8 mouse cellular contexts compared by ENCODE assay signal in the genomic region with DNA sequence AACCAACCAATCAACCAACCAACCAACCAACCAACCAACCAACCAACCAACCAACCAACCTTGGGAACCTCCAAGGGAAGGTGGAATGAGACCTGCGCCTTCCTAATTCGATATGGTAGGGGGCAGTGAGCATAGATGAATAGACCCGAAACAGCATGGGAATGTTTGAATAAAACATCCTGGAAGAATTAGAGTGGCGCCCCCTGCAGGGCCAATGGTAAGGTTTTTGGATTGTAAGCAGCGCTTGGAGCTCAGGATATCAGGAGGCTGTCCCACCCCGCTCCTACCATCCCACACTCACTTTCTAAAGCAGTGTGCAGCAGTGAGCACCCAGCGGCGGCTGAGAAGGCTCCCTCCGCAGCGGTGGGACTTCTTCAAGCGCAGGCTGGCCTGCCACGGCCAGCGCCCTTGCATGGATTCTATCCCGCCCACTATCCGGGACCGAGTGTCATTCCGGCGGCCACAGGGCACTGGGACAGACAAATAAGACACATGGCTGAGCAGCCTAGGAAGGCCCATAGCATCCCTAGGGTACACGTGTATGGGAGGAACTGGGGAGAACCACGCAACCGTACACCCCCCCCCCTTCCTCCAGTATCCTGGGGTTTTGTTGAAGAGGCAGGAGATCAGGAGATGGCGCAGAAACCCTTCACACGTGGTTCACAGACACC. TPM values are rescaled to one million over a fixed set of nuclear protein-coding genes. Genes with fewer than 3 reads are reported as not detected.
DNase-seq lines count a peak whose midpoint lies in the region; ATAC-seq lines count a peak whose summit lies in the region.

No protein-coding gene starts in this region.

- H3K9me3 ChIP-seq in heart, embryonic 12.5 days (replicated peaks) = no peaks in the 10 kb centered on the region
- H3K9me3 ChIP-seq in intestine, embryonic 15.5 days = no peaks in the 10 kb centered on the region
- H3K9me3 ChIP-seq in midbrain, embryonic 15.5 days = no peaks in the 10 kb centered on the region

- 0 out of 2 replicates have a peak, but pooled peaks have one; percentile 33 for ATAC-seq in heart, embryonic 12.5 days (ENCODE audit: insufficient number of reproducible peaks, low FRiP score)
- ATAC-seq in intestine, embryonic 15.5 days = peak; percentile 44
- ATAC-seq in midbrain, embryonic 15.5 days (replicated peaks) = peak; percentile 50; the same call in 1 of the 2 replicates

- H3K27me3 ChIP-seq in heart, embryonic 12.5 days (replicated peaks) = peaks cover 10% of the 10 kb centered on the region; the same call in 1 of the 2 replicates
- no peaks in the 10 kb centered on the region for H3K27me3 ChIP-seq in intestine, embryonic 15.5 days (replicated peaks)
- H3K27me3 ChIP-seq in midbrain, embryonic 15.5 days (replicated peaks) = no peaks in the 10 kb centered on the region

- 0 out of 2 replicates have a peak, but pooled peaks cover 7% of the 10 kb centered on the region for H3K4me1 ChIP-seq in heart, embryonic 12.5 days (replicated peaks)
- no peaks in the 10 kb centered on the region for H3K4me1 ChIP-seq in intestine, embryonic 15.5 days (replicated peaks)
- no peaks in the 10 kb centered on the region for H3K4me1 ChIP-seq in midbrain, embryonic 15.5 days

- DNase-seq in heart, postnatal 10 days = no peak
- DNase-seq in ZHBTc4 (ENCODE audit: low read depth, low spot score) = peak; percentile 85
- DNase-seq in thymus, adult 18-20 months = no peak
- no peak for DNase-seq in T-cell, adult 2 months (ENCODE audit: low spot score)
- no peak for DNase-seq in left cerebral cortex, postnatal 36 days (ENCODE audit: low spot score in 2 of 2)

- 43% methylated on average over 23 of the region's 23 CpGs for WGBS in heart, embryonic 12.5 days
- 49% methylated on average over 23 of the region's 23 CpGs for WGBS in intestine, embryonic 15.5 days
- 47% methylated on average over 23 of the region's 23 CpGs for WGBS in midbrain, embryonic 15.5 days

- H3K4me2 ChIP-seq in heart, embryonic 12.5 days = peak overlapping the region; percentile 49
- H3K4me2 ChIP-seq in intestine, embryonic 15.5 days (replicated peaks) = peak overlapping the region; percentile 51
- 0 out of 2 replicates have a peak overlapping the region, but pooled peaks have one; percentile 12 for H3K4me2 ChIP-seq in midbrain, embryonic 15.5 days

- H3K27ac ChIP-seq in heart, embryonic 12.5 days (ENCODE audit: poor library complexity, severe bottlenecking) = no peak overlapping the region
- no peak overlapping the region for H3K27ac ChIP-seq in intestine, embryonic 15.5 days
- H3K27ac ChIP-seq in midbrain, embryonic 15.5 days = no peak overlapping the region

- H3K36me3 ChIP-seq in heart, embryonic 12.5 days = no peaks in the 10 kb centered on the region
- H3K36me3 ChIP-seq in intestine, embryonic 15.5 days = no peaks in the 10 kb centered on the region
- H3K36me3 ChIP-seq in midbrain, embryonic 15.5 days (replicated peaks) = no peaks in the 10 kb centered on the region

- no peak overlapping the region for H3K4me3 ChIP-seq in heart, embryonic 12.5 days
- H3K4me3 ChIP-seq in intestine, embryonic 15.5 days (replicated peaks) = no peak overlapping the region
- no peak overlapping the region for H3K4me3 ChIP-seq in midbrain, embryonic 15.5 days

- intact Hi-C loops in heart, postnatal 10 days (cut with DNase I) = loop anchor here (2.0 kb wide), 1 partner anchor 68 kb away; no protein-coding TSS in a partner anchor
- intact Hi-C loops in left cerebral cortex, postnatal 36 days (cut with DNase I) = no loop called here

- no peak overlapping the region for H3K9ac ChIP-seq in heart, embryonic 12.5 days
- no peak overlapping the region for H3K9ac ChIP-seq in intestine, embryonic 15.5 days
- no peak overlapping the region for H3K9ac ChIP-seq in midbrain, embryonic 15.5 days

RNA-seq across cellular contexts. Expression of a gene that starts 0.4 kb away (rescaled TPM):
- not detected in 2 replicates for polyA plus RNA-seq in heart, embryonic 12.5 days (2016; fragmentation: Nextera tagmentation; extraction: Ambion mirVana)
- not detected for total RNA-seq in heart, postnatal 10 days (2021)
- 5.1 and 9.9 TPM in 2 replicates for polyA plus RNA-seq in intestine, embryonic 15.5 days (2015; fragmentation: Nextera tagmentation; extraction: Ambion mirVana)
- not detected in 2 replicates for polyA plus RNA-seq in midbrain, embryonic 15.5 days (2015; fragmentation: Nextera tagmentation; extraction: Ambion mirVana)
- not detected for total RNA-seq in left cerebral cortex, postnatal 36 days (2021)

RNA-seq across cellular contexts. Expression of a gene that starts 0.7 kb away (rescaled TPM):
- 0.36 TPM in 1 of 2 replicates, not detected in the other for polyA plus RNA-seq in heart, embryonic 12.5 days (2016; fragmentation: Nextera tagmentation; extraction: Ambion mirVana)
- total RNA-seq in heart, postnatal 10 days (2021) = not detected
- 2.1 and 3.3 TPM in 2 replicates for polyA plus RNA-seq in intestine, embryonic 15.5 days (2015; fragmentation: Nextera tagmentation; extraction: Ambion mirVana)
- 1.4 and 1.6 TPM in 2 replicates for polyA plus RNA-seq in midbrain, embryonic 15.5 days (2015; fragmentation: Nextera tagmentation; extraction: Ambion mirVana)
- total RNA-seq in left cerebral cortex, postnatal 36 days (2021) = 1 to 10 TPM; 1.5 to 1.6 TPM

RNA-seq across cellular contexts. Expression of a gene that starts 7.4 kb away (rescaled TPM):
- not detected in 2 replicates for polyA plus RNA-seq in heart, embryonic 12.5 days (2016; fragmentation: Nextera tagmentation; extraction: Ambion mirVana)
- total RNA-seq in heart, postnatal 10 days (2021) = not detected
- 0.14 and 0.20 TPM in 2 replicates for polyA plus RNA-seq in intestine, embryonic 15.5 days (2015; fragmentation: Nextera tagmentation; extraction: Ambion mirVana)
- 0.15 and 0.22 TPM in 2 replicates for polyA plus RNA-seq in midbrain, embryonic 15.5 days (2015; fragmentation: Nextera tagmentation; extraction: Ambion mirVana)
- total RNA-seq in left cerebral cortex, postnatal 36 days (2021) = not detected

RNA-seq across cellular contexts. Expression of a gene that starts 14.3 kb away (rescaled TPM):
- 878 and 903 TPM in 2 replicates for polyA plus RNA-seq in heart, embryonic 12.5 days (2016; fragmentation: Nextera tagmentation; extraction: Ambion mirVana)
- 100 to 1,000 TPM; 379 to 407 TPM for total RNA-seq in heart, postnatal 10 days (2021)
- polyA plus RNA-seq in intestine, embryonic 15.5 days (2015; fragmentation: Nextera tagmentation; extraction: Ambion mirVana) = 939 and 946 TPM in 2 replicates
- 1,171 and 1,223 TPM in 2 replicates for polyA plus RNA-seq in midbrain, embryonic 15.5 days (2015; fragmentation: Nextera tagmentation; extraction: Ambion mirVana)
- 100 to 1,000 TPM; 330 to 406 TPM for total RNA-seq in left cerebral cortex, postnatal 36 days (2021)

RNA-seq across cellular contexts. Expression of a gene that starts 24.6 kb away (rescaled TPM):
- not detected in 2 replicates for polyA plus RNA-seq in heart, embryonic 12.5 days (2016; fragmentation: Nextera tagmentation; extraction: Ambion mirVana)
- total RNA-seq in heart, postnatal 10 days (2021) = not detected
- polyA plus RNA-seq in intestine, embryonic 15.5 days (2015; fragmentation: Nextera tagmentation; extraction: Ambion mirVana) = not detected in 2 replicates
- polyA plus RNA-seq in midbrain, embryonic 15.5 days (2015; fragmentation: Nextera tagmentation; extraction: Ambion mirVana) = not detected in 2 replicates
- total RNA-seq in left cerebral cortex, postnatal 36 days (2021) = not detected
